Mouse (Mus musculus): ENCODE results near the gene Eln. TPM values are rescaled to one million over a fixed set of nuclear protein-coding genes. Genes with fewer than 3 reads are reported as not detected.

Gene Eln
- total and polyA plus RNA-seq, 2 experiments from 2014 or later: 19.1 to 45.1 TPM

DNA sequence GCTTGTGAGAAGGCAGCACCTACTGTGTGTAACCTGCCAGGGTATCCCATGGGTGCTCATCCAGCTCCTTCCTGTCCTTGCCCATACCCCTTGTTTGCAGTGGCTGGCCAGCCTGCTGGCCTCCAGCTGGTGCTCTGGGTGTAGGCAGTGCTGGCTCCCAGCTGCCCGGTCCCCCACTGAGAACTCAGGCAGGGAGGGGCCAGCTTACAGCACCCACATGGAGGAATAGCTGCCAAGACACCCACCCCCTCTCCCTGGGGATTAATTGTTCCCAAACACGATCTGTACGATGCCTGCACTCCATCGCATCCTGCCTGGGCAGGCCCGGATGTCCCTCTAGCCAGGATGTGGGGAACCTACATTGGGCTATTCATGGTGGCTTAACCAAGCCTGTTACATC is 13.1 kb downstream of the Eln start:
- Histone ChIP-seq H3K36me3 (ENCODE audit: insufficient read depth) (no peaks in the 10 kb centered on the region), H3K27me3 (ENCODE audit: insufficient read depth, low read length) (no peaks in the 10 kb centered on the region), H3K4me3 (ENCODE audit: low read depth, low read length) (no peak overlapping the region), H3K9ac (no peak overlapping the region), H3K27ac (ENCODE audit: low read depth, low read length) (no peak overlapping the region), H3K9me3 (ENCODE audit: low read length) (no peaks in the 10 kb centered on the region), H3K4me1 (ENCODE audit: insufficient read depth) (no peaks in the 10 kb centered on the region), H3K4me2 (ENCODE audit: low read depth) (no peak overlapping the region)
- no peak for TF ChIP-seq CTCF (IDR thresholded peaks at IDR 0.05; ENCODE audit: low read depth)
- no peak for ATAC-seq
- no peak for DNase-seq
- 59% methylated on average over 5 of the region's 5 CpGs for WGBS

DNA sequence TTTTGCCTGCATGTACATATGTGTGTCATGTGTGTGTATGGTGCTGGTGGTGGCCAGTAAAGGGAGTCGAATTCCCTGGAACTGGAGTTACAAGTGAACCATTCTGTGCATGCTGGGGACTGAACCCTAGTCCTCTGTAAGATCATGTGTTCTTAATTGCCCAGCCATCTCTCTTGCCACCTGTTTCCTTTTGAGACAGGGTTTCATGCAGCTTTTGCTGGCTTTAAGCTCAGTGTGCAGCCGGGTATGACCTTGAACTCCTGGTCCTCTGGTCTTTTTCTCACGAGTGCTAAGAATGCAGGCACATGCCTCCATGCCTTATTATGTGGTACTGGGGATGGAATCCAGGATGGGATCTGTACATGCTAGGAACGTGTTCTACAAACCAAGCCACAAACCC is 13.9 kb downstream of the Eln start:
- no peak for TF ChIP-seq CTCF (IDR thresholded peaks at IDR 0.05; ENCODE audit: low read depth)
- no peak for DNase-seq
- Histone ChIP-seq H3K36me3 (ENCODE audit: insufficient read depth) (no peaks in the 10 kb centered on the region), H3K4me3 (ENCODE audit: low read depth, low read length) (no peak overlapping the region), H3K9ac (no peak overlapping the region), H3K4me1 (ENCODE audit: insufficient read depth) (no peaks in the 10 kb centered on the region), H3K27me3 (ENCODE audit: insufficient read depth, low read length) (no peaks in the 10 kb centered on the region), H3K9me3 (ENCODE audit: low read length) (no peaks in the 10 kb centered on the region), H3K27ac (ENCODE audit: low read depth, low read length) (no peak overlapping the region), H3K4me2 (ENCODE audit: low read depth) (no peak overlapping the region)
- ATAC-seq: no peak
- 76% methylated on average over 4 of the region's 4 CpGs for WGBS

DNA sequence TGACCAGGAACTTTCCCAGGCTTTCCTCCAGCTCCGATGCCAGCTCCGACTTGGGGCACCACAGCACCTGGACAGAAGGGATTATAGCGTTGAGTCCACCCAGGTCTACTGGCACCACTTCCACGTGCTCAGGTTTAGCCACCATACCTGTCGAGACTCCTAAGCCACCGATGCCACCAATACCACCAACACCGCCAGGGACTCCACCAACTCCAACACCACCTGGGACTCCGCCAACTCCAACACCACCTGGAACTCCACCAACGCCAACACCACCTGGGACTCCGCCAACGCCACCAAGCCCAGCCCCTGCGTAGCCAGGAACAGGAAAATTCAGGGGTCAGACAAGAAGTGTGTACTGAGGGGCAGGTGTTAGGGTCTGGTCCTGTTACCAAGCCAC is 18.0 kb downstream of the Eln start:
- no peak for TF ChIP-seq CTCF (IDR thresholded peaks at IDR 0.05; ENCODE audit: low read depth)
- ATAC-seq (no peak), DNase-seq (no peak)
- Histone ChIP-seq H3K36me3 (ENCODE audit: insufficient read depth) (no peaks in the 10 kb centered on the region), H3K27ac (ENCODE audit: low read depth, low read length) (no peak overlapping the region), H3K4me2 (ENCODE audit: low read depth) (no peak overlapping the region), H3K27me3 (ENCODE audit: insufficient read depth, low read length) (no peaks in the 10 kb centered on the region), H3K4me1 (ENCODE audit: insufficient read depth) (no peaks in the 10 kb centered on the region), H3K9me3 (ENCODE audit: low read length) (no peaks in the 10 kb centered on the region), H3K9ac (no peak overlapping the region), H3K4me3 (ENCODE audit: low read depth, low read length) (no peak overlapping the region)
- 91% methylated on average over 12 of the region's 12 CpGs for WGBS

DNA sequence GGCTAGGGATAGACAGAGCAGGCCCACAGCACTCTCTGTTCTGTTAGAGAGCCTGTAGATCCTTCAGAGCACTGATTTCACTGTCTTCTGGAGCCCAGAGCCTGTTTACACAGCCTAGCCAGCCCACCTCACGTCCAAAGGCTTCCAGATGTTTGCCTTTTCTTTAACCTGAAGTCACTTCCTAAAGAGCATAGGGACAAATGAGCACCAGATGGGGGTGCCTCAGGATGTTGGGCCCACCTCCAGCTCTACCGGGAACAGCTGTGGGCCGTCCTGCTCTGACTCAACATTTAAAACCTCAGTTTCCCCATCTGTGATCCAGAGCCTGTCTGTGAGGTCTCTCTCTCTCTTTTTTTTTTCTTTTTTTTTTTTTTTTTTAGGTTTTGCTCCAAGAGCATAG is 18.6 kb downstream of the Eln start:
- H3K4me2 ChIP-seq (ENCODE audit: low read depth): no peak overlapping the region
- no peak overlapping the region for H3K27ac ChIP-seq (ENCODE audit: low read depth, low read length)
- no peak overlapping the region for H3K9ac ChIP-seq
- no peaks in the 10 kb centered on the region for H3K4me1 ChIP-seq (ENCODE audit: insufficient read depth)
- no peaks in the 10 kb centered on the region for H3K27me3 ChIP-seq (ENCODE audit: insufficient read depth, low read length)
- no peaks in the 10 kb centered on the region for H3K36me3 ChIP-seq (ENCODE audit: insufficient read depth)
- no peak for ATAC-seq
- no peak for DNase-seq
- no peak for TF ChIP-seq CTCF (IDR thresholded peaks at IDR 0.05; ENCODE audit: low read depth)
- 79% methylated on average over 3 of the region's 3 CpGs for WGBS
- H3K4me3 ChIP-seq (ENCODE audit: low read depth, low read length): no peak overlapping the region
- no peaks in the 10 kb centered on the region for H3K9me3 ChIP-seq (ENCODE audit: low read length)

DNA sequence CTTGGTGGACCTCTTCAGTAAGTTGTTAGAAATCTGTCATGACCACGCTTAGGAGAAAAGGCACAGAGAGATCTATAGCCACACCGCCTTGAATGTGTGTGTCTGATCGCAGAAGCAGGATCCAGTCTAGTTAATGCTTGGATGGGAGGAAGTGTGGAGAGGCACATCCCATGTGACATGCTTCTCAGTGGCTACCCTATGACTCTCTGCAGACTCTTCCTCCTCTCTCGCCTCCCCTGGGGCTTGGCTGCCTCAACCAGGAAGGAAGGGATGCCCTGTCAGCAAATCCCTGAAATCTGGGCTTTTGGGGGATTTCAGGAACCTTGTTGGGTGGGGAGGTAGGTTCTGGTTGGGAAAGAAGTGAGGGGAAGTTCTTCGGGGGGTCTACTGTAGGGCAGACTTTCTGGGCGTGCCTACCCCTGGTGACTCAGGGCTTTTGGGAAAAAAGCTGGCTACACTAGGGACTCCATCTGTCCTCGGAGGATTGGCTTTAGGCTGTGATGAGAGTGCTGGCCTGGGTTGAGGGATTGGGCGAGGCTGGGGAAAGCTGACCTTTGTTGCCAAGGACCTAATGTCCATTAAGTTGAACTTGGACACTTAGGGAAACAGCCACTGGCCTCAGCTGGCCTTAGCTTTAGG is 20.0 kb downstream of the Eln start:
- WGBS: 83% methylated on average over 8 of the region's 8 CpGs
- no peak overlapping the region for H3K4me2 ChIP-seq (ENCODE audit: low read depth)
- TF ChIP-seq CTCF (IDR thresholded peaks at IDR 0.05; ENCODE audit: low read depth): no peak
- H3K36me3 ChIP-seq (ENCODE audit: insufficient read depth): no peaks in the 10 kb centered on the region
- no peaks in the 10 kb centered on the region for H3K4me1 ChIP-seq (ENCODE audit: insufficient read depth)
- no peak for ATAC-seq
- H3K9me3 ChIP-seq (ENCODE audit: low read length): no peaks in the 10 kb centered on the region
- DNase-seq: no peak
- no peaks in the 10 kb centered on the region for H3K27me3 ChIP-seq (ENCODE audit: insufficient read depth, low read length)
- H3K27ac ChIP-seq (ENCODE audit: low read depth, low read length): no peak overlapping the region
- no peak overlapping the region for H3K9ac ChIP-seq
- H3K4me3 ChIP-seq (ENCODE audit: low read depth, low read length): no peak overlapping the region

DNA sequence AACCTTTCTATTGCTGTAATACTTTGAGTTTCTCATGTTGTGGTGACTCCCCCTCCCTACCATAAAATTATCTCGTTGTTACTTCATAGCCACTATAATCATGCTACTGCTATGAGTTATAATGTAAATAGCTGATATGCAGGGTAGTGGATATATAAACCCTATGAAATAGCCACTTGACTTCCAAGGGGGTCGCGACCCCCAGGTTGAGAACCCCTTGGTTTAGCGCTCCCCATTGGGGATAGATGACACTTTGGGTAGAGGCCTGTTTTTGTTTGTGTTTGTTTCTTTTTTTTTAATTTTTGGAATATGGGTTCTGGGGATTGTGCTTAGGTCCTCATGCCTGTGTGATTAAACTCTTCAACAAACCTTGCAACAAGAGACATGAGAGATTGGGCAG is 21.8 kb downstream of the Eln start:
- 73% methylated on average over 4 of the region's 4 CpGs for WGBS
- ATAC-seq (no peak), DNase-seq (no peak)
- Histone ChIP-seq H3K4me1 (ENCODE audit: insufficient read depth) (no peaks in the 10 kb centered on the region), H3K27me3 (ENCODE audit: insufficient read depth, low read length) (no peaks in the 10 kb centered on the region), H3K27ac (ENCODE audit: low read depth, low read length) (no peak overlapping the region), H3K4me3 (ENCODE audit: low read depth, low read length) (no peak overlapping the region), H3K4me2 (ENCODE audit: low read depth) (no peak overlapping the region), H3K9ac (no peak overlapping the region), H3K36me3 (ENCODE audit: insufficient read depth) (no peaks in the 10 kb centered on the region), H3K9me3 (ENCODE audit: low read length) (no peaks in the 10 kb centered on the region)
- TF ChIP-seq CTCF (IDR thresholded peaks at IDR 0.05; ENCODE audit: low read depth): no peak

DNA sequence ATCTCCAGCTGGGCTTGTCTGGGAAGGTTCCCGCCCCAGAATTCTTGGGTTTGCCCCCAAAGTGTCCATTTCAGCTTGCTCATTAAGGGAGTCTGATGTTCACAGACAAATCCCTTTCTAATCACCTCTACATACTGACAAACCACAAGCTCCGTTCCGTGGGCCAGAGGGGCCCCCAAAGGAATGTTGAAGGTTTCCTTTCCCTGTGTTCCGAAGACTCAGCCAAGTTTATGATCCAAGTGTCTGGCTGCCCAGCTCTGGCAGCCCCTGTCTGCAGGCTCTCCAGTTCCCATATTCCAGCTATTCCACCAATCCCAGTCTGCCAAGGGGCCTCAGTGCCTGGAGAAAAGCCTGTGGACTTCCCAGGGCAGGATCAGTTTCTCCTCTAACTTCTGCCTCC is 27.1 kb downstream of the Eln start:
- no peak for DNase-seq
- 50% methylated on average over 4 of the region's 4 CpGs for WGBS

More for the DNA sequence above, 27.1 kb downstream of the Eln start:
- H3K4me3 ChIP-seq (ENCODE audit: low read depth, low read length): no peak overlapping the region
- no peaks in the 10 kb centered on the region for H3K27me3 ChIP-seq (ENCODE audit: insufficient read depth, low read length)
- no peak for ATAC-seq
- no peak overlapping the region for H3K9ac ChIP-seq
- no peak overlapping the region for H3K27ac ChIP-seq (ENCODE audit: low read depth, low read length)
- no peak for TF ChIP-seq CTCF (IDR thresholded peaks at IDR 0.05; ENCODE audit: low read depth)
- no peaks in the 10 kb centered on the region for H3K36me3 ChIP-seq (ENCODE audit: insufficient read depth)
- no peaks in the 10 kb centered on the region for H3K4me1 ChIP-seq (ENCODE audit: insufficient read depth)
- H3K9me3 ChIP-seq (ENCODE audit: low read length): no peaks in the 10 kb centered on the region
- no peak overlapping the region for H3K4me2 ChIP-seq (ENCODE audit: low read depth)
